Mouse (Mus musculus) brown adipose tissue, adult 24 weeks (tissue): ENCODE measurements around the gene Chst2. TPM values are rescaled to one million over a fixed set of nuclear protein-coding genes. Genes with fewer than 3 reads are reported as not detected.

ENCODE experiments used
- H3K27ac ChIP-seq: fragments of 200-500 bp; replicated peaks from 2 replicates; pipeline ENCODE4 v1.5.1; 2012; ENCODE audit warnings: low read depth, mild to moderate bottlenecking, low read length
- H3K4me1 ChIP-seq: fragments of 200-500 bp; 2 replicates; pipeline ENCODE4 v1.6.1; 2012; ENCODE audit warnings: low read length, mixed read lengths; ENCODE audit not compliant: control insufficient read depth, insufficient read depth, insufficient read length
- H3K4me3 ChIP-seq: fragments of 200-500 bp; 2 replicates; pipeline ENCODE4 v1.5.1; 2012; ENCODE audit warnings: low read depth, mild to moderate bottlenecking, low read length, moderate library complexity; ENCODE audit not compliant: insufficient read depth
- polyA plus RNA-seq: library from polyadenylated mRNA; stranded (reverse); fragments of >200 nt; gene quantifications from 2 replicates; pipeline ENCODE4 v1.2.4, GENCODE M21; 2012; ENCODE audit not compliant: missing spikeins, insufficient read depth, insufficient read length

Chst2 gene
- polyA plus RNA-seq, 1 experiment, result not detected

GRCm38 (mm10) chr9:95401686-95402085 lies 4.8 kb downstream of the Chst2 start:
- no peak overlapping the region for H3K4me3 ChIP-seq
- no peak overlapping the region for H3K27ac ChIP-seq
- no peaks in the 10 kb centered on the region for H3K4me1 ChIP-seq

- H3K27ac ChIP-seq, result no peak overlapping the region
- H3K4me1 ChIP-seq, result no peaks in the 10 kb centered on the region
- no peak overlapping the region for H3K4me3 ChIP-seq
Observed at GRCm38 (mm10) chr9:95392011-95392410, 14.5 kb downstream of the Chst2 start.

GRCm38 (mm10) chr9:95389956-95390355 lies 16.6 kb downstream of the Chst2 start:
- no peak overlapping the region for H3K27ac ChIP-seq
- no peak overlapping the region for H3K4me3 ChIP-seq

GRCm38 (mm10) chr9:95387881-95388380 lies 18.6 kb downstream of the Chst2 start:
- H3K4me3 ChIP-seq, result no peak overlapping the region
- no peak overlapping the region for H3K27ac ChIP-seq
- no peaks in the 10 kb centered on the region for H3K4me1 ChIP-seq

More at GRCm38 (mm10) chr9:95389956-95390355, 16.6 kb downstream of the Chst2 start:
- H3K4me1 ChIP-seq, result no peaks in the 10 kb centered on the region

- H3K4me1 ChIP-seq, result no peaks in the 10 kb centered on the region
- no peak overlapping the region for H3K27ac ChIP-seq
- H3K4me3 ChIP-seq, result no peak overlapping the region
Observed at GRCm38 (mm10) chr9:95375966-95376365, 30.6 kb downstream of the Chst2 start.

GRCm38 (mm10) chr9:95375336-95375735 lies 31.2 kb downstream of the Chst2 start:
- no peak overlapping the region for H3K27ac ChIP-seq
- no peak overlapping the region for H3K4me3 ChIP-seq
- no peaks in the 10 kb centered on the region for H3K4me1 ChIP-seq

- H3K4me3 ChIP-seq, result no peak overlapping the region
- no peak overlapping the region for H3K27ac ChIP-seq
- H3K4me1 ChIP-seq, result no peaks in the 10 kb centered on the region
Observed at GRCm38 (mm10) chr9:95373741-95374140, 32.8 kb downstream of the Chst2 start.

- no peaks in the 10 kb centered on the region for H3K4me1 ChIP-seq
- no peak overlapping the region for H3K27ac ChIP-seq
Observed at GRCm38 (mm10) chr9:95365882-95366281, 40.6 kb downstream of the Chst2 start.

GRCm38 (mm10) chr9:95353829-95354391 lies 52.6 kb downstream of the Chst2 start:
- no peak overlapping the region for H3K4me3 ChIP-seq
- H3K4me1 ChIP-seq, result no peaks in the 10 kb centered on the region
- H3K27ac ChIP-seq, result no peak overlapping the region

More at GRCm38 (mm10) chr9:95365882-95366281, 40.6 kb downstream of the Chst2 start:
- no peak overlapping the region for H3K4me3 ChIP-seq

GRCm38 (mm10) chr9:95351968-95352367 lies 54.6 kb downstream of the Chst2 start:
- Histone ChIP-seq H3K4me3 (no peak overlapping the region), H3K4me1 (no peaks in the 10 kb centered on the region), H3K27ac (no peak overlapping the region)

GRCm38 (mm10) chr9:95350550-95350949 lies 56.0 kb downstream of the Chst2 start:
- H3K4me3 ChIP-seq, result no peak overlapping the region

More at GRCm38 (mm10) chr9:95350550-95350949, 56.0 kb downstream of the Chst2 start:
- Histone ChIP-seq H3K4me1 (no peaks in the 10 kb centered on the region), H3K27ac (no peak overlapping the region)

Other genes starting within 250 kb of the Chst2 start
- gene U2surp, start 105.3 kb upstream of the Chst2 start, polyA plus RNA-seq, result 29.8 and 33.4 TPM in 2 replicates
- 26.8 and 39.3 TPM in 2 replicates for gene Paqr9, start 152.9 kb upstream of the Chst2 start, polyA plus RNA-seq
- gene Pcolce2, start 230.9 kb upstream of the Chst2 start, polyA plus RNA-seq, result 4.9 and 12.2 TPM in 2 replicates